Mouse (Mus musculus): ENCODE results near the gene Olfr1497. TPM values are rescaled to one million over a fixed set of nuclear protein-coding genes. Genes with fewer than 3 reads are reported as not detected.

The Olfr1497 gene
- polyA plus RNA-seq (2012; rRNA removed; ENCODE audit: low replicate concordance): not detected in 2 replicates

GRCm38 (mm10) chr19:13798102-13798501 lies at the start of gene Olfr1497:
Olfr1497 (minus strand) TSS chr19:13798202.

GRCm38 (mm10) chr19:13830388-13830787 lies 32.4 kb upstream of the Olfr1497 start, which contains the start of gene Olfr1500:
Olfr1500 (minus strand) TSS chr19:13830488.

GRCm38 (mm10) chr19:13819347-13819746 lies 21.3 kb upstream of the Olfr1497 start, which contains the start of gene Olfr1499:
Olfr1499 (minus strand) TSS chr19:13819447.

GRCm38 (mm10) chr19:13777578-13777977 lies 20.4 kb downstream of the Olfr1497 start, which contains the start of gene Olfr1496:
Olfr1496 (plus strand) TSS chr19:13777878.

GRCm38 (mm10) chr19:13764306-13764705 lies 33.7 kb downstream of the Olfr1497 start, which contains the start of gene Olfr1495:
Olfr1495 (plus strand) TSS chr19:13764606.

Other genes starting within 250 kb of the Olfr1497 start
- gene Olfr1484, start 214.7 kb downstream of the Olfr1497 start, polyA plus RNA-seq (2012; rRNA removed; ENCODE audit: low replicate concordance): not detected in 2 replicates
- not detected in 2 replicates for gene Olfr1487, start 180.8 kb downstream of the Olfr1497 start, polyA plus RNA-seq (2012; rRNA removed; ENCODE audit: low replicate concordance)
- gene Olfr1489, start 166.6 kb downstream of the Olfr1497 start, polyA plus RNA-seq (2012; rRNA removed; ENCODE audit: low replicate concordance): not detected in 2 replicates
- gene Olfr1490, start 147.1 kb downstream of the Olfr1497 start, polyA plus RNA-seq (2012; rRNA removed; ENCODE audit: low replicate concordance): not detected in 2 replicates
- gene Olfr1491, start 100.9 kb downstream of the Olfr1497 start, polyA plus RNA-seq (2012; rRNA removed; ENCODE audit: low replicate concordance): not detected in 2 replicates
- gene Olfr1493-ps1, start 74.9 kb downstream of the Olfr1497 start, polyA plus RNA-seq (2012; rRNA removed; ENCODE audit: low replicate concordance): not detected in 2 replicates
- gene Olfr1494, start 58.5 kb downstream of the Olfr1497 start, polyA plus RNA-seq (2012; rRNA removed; ENCODE audit: low replicate concordance): not detected in 2 replicates
- not detected in 2 replicates for gene Olfr1495, start 33.6 kb downstream of the Olfr1497 start, polyA plus RNA-seq (2012; rRNA removed; ENCODE audit: low replicate concordance)
- gene Olfr1496, start 20.3 kb downstream of the Olfr1497 start, polyA plus RNA-seq (2012; rRNA removed; ENCODE audit: low replicate concordance): not detected in 2 replicates
- gene Olfr1499, start 21.2 kb upstream of the Olfr1497 start, polyA plus RNA-seq (2012; rRNA removed; ENCODE audit: low replicate concordance): not detected in 2 replicates
- not detected in 2 replicates for gene Olfr1500, start 32.3 kb upstream of the Olfr1497 start, polyA plus RNA-seq (2012; rRNA removed; ENCODE audit: low replicate concordance)
- gene Olfr1501, start 52.5 kb upstream of the Olfr1497 start, polyA plus RNA-seq (2012; rRNA removed; ENCODE audit: low replicate concordance): not detected in 2 replicates
- gene Olfr1502, start 63.6 kb upstream of the Olfr1497 start, polyA plus RNA-seq (2012; rRNA removed; ENCODE audit: low replicate concordance): not detected in 2 replicates
- gene Olfr1504, start 99.7 kb upstream of the Olfr1497 start, polyA plus RNA-seq (2012; rRNA removed; ENCODE audit: low replicate concordance): not detected in 2 replicates
- gene Olfr1505, start 115.3 kb upstream of the Olfr1497 start, polyA plus RNA-seq (2012; rRNA removed; ENCODE audit: low replicate concordance): not detected in 2 replicates